Mouse (Mus musculus) intestine, embryonic 15.5 days (tissue): ENCODE measurements around the gene Jak1. TPM values are rescaled to one million over a fixed set of nuclear protein-coding genes. Genes with fewer than 3 reads are reported as not detected.

Source experiments
- ATAC-seq: fragments of 200-750 bp; cut with Nextera tagmentation; 2 replicates; pipeline ENCODE4 v1.8.0; 2017; ENCODE audit warnings: moderate TSS enrichment, moderate library complexity
- H3K27ac ChIP-seq: fragments of 300-500 bp; sonication (generic); 2 replicates; pipeline ENCODE4 v1.5.1; 2015; ENCODE audit warnings: mild to moderate bottlenecking, inconsistent platforms
- H3K27me3 ChIP-seq: fragments of 300-500 bp; sonication (generic); replicated peaks from 2 replicates; pipeline ENCODE4 v1.6.1; 2015; ENCODE audit warnings: inconsistent platforms
- H3K36me3 ChIP-seq: fragments of 300-500 bp; sonication (generic); 2 replicates; pipeline ENCODE4 v1.6.1; 2015; ENCODE audit warnings: inconsistent platforms
- H3K4me1 ChIP-seq: fragments of 300-500 bp; sonication (generic); replicated peaks from 2 replicates; pipeline ENCODE4 v1.6.1; 2015; ENCODE audit warnings: inconsistent platforms
- H3K4me2 ChIP-seq: fragments of 300-500 bp; sonication (generic); replicated peaks from 2 replicates; pipeline ENCODE4 v1.6.1; 2015; ENCODE audit warnings: mild to moderate bottlenecking, inconsistent platforms
- H3K4me3 ChIP-seq: fragments of 300-500 bp; sonication (generic); replicated peaks from 2 replicates; pipeline ENCODE4 v1.5.1; 2015; ENCODE audit warnings: inconsistent platforms
- H3K9ac ChIP-seq: fragments of 300-500 bp; sonication (generic); 2 replicates; pipeline ENCODE4 v1.6.1; 2015; ENCODE audit warnings: inconsistent platforms
- H3K9me3 ChIP-seq: fragments of 300-500 bp; sonication (generic); 2 replicates; pipeline ENCODE4 v1.6.1; 2016; ENCODE audit warnings: inconsistent platforms
- WGBS: fragments of 180-500 bp; shearing (Covaris S2); methylation state at CpG from one replicate; pipeline ENCODE4 v1.1.7; 2015; 5-methylcytosine and 5-hydroxymethylcytosine counted together
- polyA plus RNA-seq: library from polyadenylated mRNA; unstranded; fragments of >200 nt; fragmentation: Nextera tagmentation; extraction: Ambion mirVana; gene quantifications from 2 replicates; pipeline ENCODE4 v1.2.1, GENCODE M21; 2015

Gene Jak1
- polyA plus RNA-seq, 1 experiment from 2014 or later = 76.5 TPM

GRCm38 (mm10) chr4:101174916-101175625, 90.0 kb downstream of the Jak1 start:
- no peaks in the 10 kb centered on the region for H3K9me3 ChIP-seq
- H3K9ac ChIP-seq = no peak overlapping the region
- 87% methylated on average over 10 of the region's 10 CpGs for WGBS
- no peaks in the 10 kb centered on the region for H3K27me3 ChIP-seq
- no peak overlapping the region for H3K4me2 ChIP-seq
- no peaks in the 10 kb centered on the region for H3K4me1 ChIP-seq
- H3K27ac ChIP-seq = no peak overlapping the region
- H3K36me3 ChIP-seq = peaks cover 23% of the 10 kb centered on the region; the same call in 1 of the 2 replicates
- no peak for ATAC-seq
- H3K4me3 ChIP-seq = no peak overlapping the region

DNA sequence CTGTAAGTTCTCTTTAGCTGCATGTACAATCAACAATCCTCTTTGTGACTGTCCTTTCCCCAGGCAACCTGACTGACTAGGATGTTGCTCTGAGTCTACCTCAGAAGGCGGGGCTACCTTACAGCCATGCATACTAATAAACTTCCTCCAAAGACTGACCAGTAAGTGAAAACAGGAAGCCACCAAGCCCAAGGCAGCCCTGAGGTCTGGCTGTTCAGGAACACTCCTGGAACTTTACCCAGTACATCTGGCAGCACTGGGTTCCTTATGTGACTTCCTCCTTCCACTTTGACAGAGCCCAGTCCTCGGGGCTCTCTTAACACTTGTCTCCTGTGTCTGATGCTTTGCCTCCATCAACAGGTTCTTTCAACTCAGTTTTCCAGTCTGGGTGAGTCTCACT, 92.3 kb downstream of the Jak1 start:
- no peak overlapping the region for H3K9ac ChIP-seq
- no peaks in the 10 kb centered on the region for H3K9me3 ChIP-seq
- WGBS = 76% methylated on average over 2 of the region's 2 CpGs
- H3K36me3 ChIP-seq = peaks cover 27% of the 10 kb centered on the region; the same call in 1 of the 2 replicates
- no peak overlapping the region for H3K27ac ChIP-seq
- H3K4me1 ChIP-seq = no peaks in the 10 kb centered on the region
- H3K4me3 ChIP-seq = no peak overlapping the region
- H3K27me3 ChIP-seq = no peaks in the 10 kb centered on the region
- no peak overlapping the region for H3K4me2 ChIP-seq
- no peak for ATAC-seq

DNA sequence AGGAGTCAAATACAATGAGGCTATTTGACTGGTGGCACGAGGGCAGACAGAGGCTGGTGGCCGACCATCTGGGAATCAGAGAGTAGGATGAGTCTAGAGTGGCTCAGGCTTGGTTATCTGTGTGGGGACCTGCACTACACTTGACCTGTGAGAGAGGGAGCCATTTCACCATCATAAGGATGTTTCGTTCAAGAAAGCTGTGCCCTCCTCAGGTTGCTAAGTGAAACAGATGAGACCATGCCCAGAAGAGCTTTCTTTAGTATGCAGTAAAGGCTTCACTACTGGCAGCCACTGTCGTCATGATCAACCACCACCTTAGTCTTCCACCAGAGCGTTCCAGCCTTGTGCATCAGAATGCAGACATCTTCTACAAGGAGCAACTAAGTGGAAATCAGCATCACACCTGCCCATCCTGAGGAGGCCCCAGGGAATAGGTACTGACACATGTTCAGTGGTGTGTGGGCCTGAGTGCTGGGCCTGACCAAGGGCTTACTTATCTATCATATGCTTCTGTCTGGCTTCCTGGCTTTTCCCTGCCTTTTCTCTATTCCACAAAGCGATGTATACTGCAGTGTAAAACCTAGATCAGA, 96.8 kb downstream of the Jak1 start:
- Histone ChIP-seq H3K4me2 (no peak overlapping the region), H3K27ac (no peak overlapping the region), H3K9me3 (no peaks in the 10 kb centered on the region), H3K9ac (no peak overlapping the region), H3K4me1 (no peaks in the 10 kb centered on the region), H3K27me3 (no peaks in the 10 kb centered on the region), H3K36me3 (peaks cover 15% of the 10 kb centered on the region; the same call in 1 of the 2 replicates), H3K4me3 (no peak overlapping the region)
- ATAC-seq = peak; percentile 78
- WGBS = 54% methylated on average over 6 of the region's 6 CpGs

GRCm38 (mm10) chr4:101167777-101168176, 97.3 kb downstream of the Jak1 start:
- Histone ChIP-seq H3K36me3 (peaks cover 15% of the 10 kb centered on the region; the same call in 1 of the 2 replicates), H3K9me3 (no peaks in the 10 kb centered on the region), H3K4me2 (no peak overlapping the region), H3K27ac (no peak overlapping the region), H3K4me3 (no peak overlapping the region), H3K9ac (no peak overlapping the region), H3K4me1 (no peaks in the 10 kb centered on the region), H3K27me3 (no peaks in the 10 kb centered on the region)
- ATAC-seq = no peak
- 79% methylated on average over 1 of the region's 1 CpGs for WGBS

- Histone ChIP-seq H3K27ac (no peak overlapping the region), H3K36me3 (peaks cover 23% of the 10 kb centered on the region; the same call in 1 of the 2 replicates), H3K9ac (no peak overlapping the region), H3K4me1 (no peaks in the 10 kb centered on the region), H3K4me2 (no peak overlapping the region), H3K4me3 (no peak overlapping the region), H3K9me3 (no peaks in the 10 kb centered on the region), H3K27me3 (no peaks in the 10 kb centered on the region)
- no peak for ATAC-seq
- WGBS = 88% methylated on average over 4 of the region's 4 CpGs
Measured at GRCm38 (mm10) chr4:101165776-101166175, 99.3 kb downstream of the Jak1 start.

- no peak overlapping the region for H3K4me3 ChIP-seq
Measured at GRCm38 (mm10) chr4:101164673-101165072, 100.4 kb downstream of the Jak1 start.

DNA sequence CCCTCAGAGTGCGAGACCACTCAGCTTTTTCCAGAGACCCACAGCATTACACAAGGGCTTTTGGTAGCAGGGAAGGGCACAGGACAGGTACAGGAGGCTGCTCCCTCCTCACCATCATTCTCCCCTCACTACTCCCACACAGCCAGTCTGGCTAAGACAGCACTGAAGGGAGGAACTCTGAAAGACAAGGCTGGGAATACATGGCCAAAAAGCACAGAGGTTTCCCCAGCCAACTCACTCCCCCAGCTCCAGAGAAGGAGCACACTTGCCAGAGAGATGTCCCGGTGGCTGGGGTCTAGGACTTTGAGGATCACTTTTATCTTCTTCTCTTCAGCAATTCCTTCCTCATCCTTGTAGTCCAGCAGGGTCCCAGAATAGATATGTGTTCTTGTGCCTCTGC, 100.9 kb downstream of the Jak1 start:
- Histone ChIP-seq H3K27me3 (no peaks in the 10 kb centered on the region), H3K9me3 (no peaks in the 10 kb centered on the region), H3K9ac (no peak overlapping the region), H3K36me3 (peaks cover 18% of the 10 kb centered on the region), H3K4me3 (no peak overlapping the region), H3K4me2 (no peak overlapping the region), H3K27ac (no peak overlapping the region), H3K4me1 (no peaks in the 10 kb centered on the region)
- 74% methylated on average over 2 of the region's 2 CpGs for WGBS
- ATAC-seq = no peak

More at GRCm38 (mm10) chr4:101164673-101165072, 100.4 kb downstream of the Jak1 start:
- H3K4me2 ChIP-seq = no peak overlapping the region
- H3K36me3 ChIP-seq = peaks cover 19% of the 10 kb centered on the region; the same call in 1 of the 2 replicates
- no peaks in the 10 kb centered on the region for H3K4me1 ChIP-seq
- ATAC-seq = no peak
- no peak overlapping the region for H3K27ac ChIP-seq
- no peaks in the 10 kb centered on the region for H3K9me3 ChIP-seq
- H3K9ac ChIP-seq = no peak overlapping the region
- no peaks in the 10 kb centered on the region for H3K27me3 ChIP-seq
- WGBS = 89% methylated on average over 2 of the region's 2 CpGs

DNA sequence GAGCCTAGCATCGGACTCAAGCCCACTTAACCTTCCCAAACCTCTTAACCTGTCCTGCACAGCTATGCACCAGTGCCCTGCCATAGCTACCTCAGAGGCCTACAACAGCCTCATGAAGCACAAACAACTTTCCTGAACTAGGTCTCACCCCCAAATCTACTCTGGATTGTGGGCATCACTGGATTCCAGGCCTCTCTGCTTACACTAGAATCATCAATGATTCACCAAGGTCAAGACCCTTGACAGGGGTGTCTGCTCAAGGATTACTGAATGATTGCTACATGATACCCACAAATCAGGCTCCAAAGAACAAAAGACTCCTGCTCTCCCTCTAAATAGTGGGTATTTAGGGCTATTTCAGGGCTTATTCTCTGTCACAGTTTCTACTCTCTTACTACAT, 104.3 kb downstream of the Jak1 start:
- ATAC-seq = no peak
- 83% methylated on average over 1 of the region's 1 CpGs for WGBS
- no peaks in the 10 kb centered on the region for H3K4me1 ChIP-seq
- H3K27me3 ChIP-seq = no peaks in the 10 kb centered on the region
- H3K36me3 ChIP-seq = peaks cover 24% of the 10 kb centered on the region; the same call in 1 of the 2 replicates
- no peak overlapping the region for H3K4me2 ChIP-seq
- no peak overlapping the region for H3K4me3 ChIP-seq
- H3K9me3 ChIP-seq = no peaks in the 10 kb centered on the region
- no peak overlapping the region for H3K9ac ChIP-seq
- H3K27ac ChIP-seq = no peak overlapping the region

DNA sequence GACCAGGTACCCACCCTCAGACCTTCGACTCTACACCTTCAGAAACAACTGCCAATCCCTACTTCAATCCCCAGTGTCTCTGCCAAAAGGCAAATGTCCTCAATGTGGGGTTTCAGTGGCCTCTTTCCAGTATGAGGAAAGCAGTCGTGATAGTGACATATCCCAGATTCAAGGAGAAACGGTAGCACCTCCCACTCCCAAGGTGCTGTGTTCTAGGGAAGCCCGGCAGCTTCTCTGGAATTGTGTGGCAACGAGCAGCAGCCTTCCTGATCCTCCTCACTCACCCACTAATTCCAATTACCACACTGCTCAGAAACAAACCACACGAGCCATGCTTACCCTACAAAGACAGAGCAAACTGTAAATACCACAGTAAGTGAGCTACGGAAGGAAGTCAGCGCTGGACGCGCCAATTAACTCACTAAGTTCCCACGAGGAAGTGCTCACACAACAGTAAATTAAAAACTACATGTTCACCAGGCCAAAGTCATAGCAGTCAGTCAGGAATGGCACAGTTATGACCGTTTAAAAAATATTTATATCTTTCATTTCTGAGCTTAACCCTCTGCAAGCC, 105.8 kb downstream of the Jak1 start:
- Histone ChIP-seq H3K27ac (no peak overlapping the region), H3K4me1 (no peaks in the 10 kb centered on the region), H3K4me3 (no peak overlapping the region), H3K36me3 (peaks cover 29% of the 10 kb centered on the region; the same call in 1 of the 2 replicates), H3K9ac (no peak overlapping the region), H3K4me2 (no peak overlapping the region), H3K27me3 (no peaks in the 10 kb centered on the region), H3K9me3 (no peaks in the 10 kb centered on the region)
- 63% methylated on average over 12 of the region's 12 CpGs for WGBS
- no peak for ATAC-seq

GRCm38 (mm10) chr4:101158282-101158681, 106.8 kb downstream of the Jak1 start:
- no peak overlapping the region for H3K4me2 ChIP-seq
- no peaks in the 10 kb centered on the region for H3K4me1 ChIP-seq
- no peak overlapping the region for H3K27ac ChIP-seq
- H3K9ac ChIP-seq = no peak overlapping the region
- no peak for ATAC-seq
- no peak overlapping the region for H3K4me3 ChIP-seq
- peaks cover 33% of the 10 kb centered on the region; the same call in 1 of the 2 replicates for H3K36me3 ChIP-seq
- H3K27me3 ChIP-seq = no peaks in the 10 kb centered on the region
- 79% methylated on average over 6 of the region's 6 CpGs for WGBS
- H3K9me3 ChIP-seq = no peaks in the 10 kb centered on the region

GRCm38 (mm10) chr4:101157476-101157875, 107.6 kb downstream of the Jak1 start:
- H3K4me2 ChIP-seq = no peak overlapping the region
- H3K27me3 ChIP-seq = no peaks in the 10 kb centered on the region
- WGBS = 91% methylated on average over 5 of the region's 5 CpGs
- H3K4me3 ChIP-seq = no peak overlapping the region
- H3K27ac ChIP-seq = no peak overlapping the region
- H3K9me3 ChIP-seq = no peaks in the 10 kb centered on the region
- ATAC-seq = no peak
- H3K9ac ChIP-seq = no peak overlapping the region
- H3K36me3 ChIP-seq = peaks cover 33% of the 10 kb centered on the region; the same call in 1 of the 2 replicates
- H3K4me1 ChIP-seq = no peaks in the 10 kb centered on the region

DNA sequence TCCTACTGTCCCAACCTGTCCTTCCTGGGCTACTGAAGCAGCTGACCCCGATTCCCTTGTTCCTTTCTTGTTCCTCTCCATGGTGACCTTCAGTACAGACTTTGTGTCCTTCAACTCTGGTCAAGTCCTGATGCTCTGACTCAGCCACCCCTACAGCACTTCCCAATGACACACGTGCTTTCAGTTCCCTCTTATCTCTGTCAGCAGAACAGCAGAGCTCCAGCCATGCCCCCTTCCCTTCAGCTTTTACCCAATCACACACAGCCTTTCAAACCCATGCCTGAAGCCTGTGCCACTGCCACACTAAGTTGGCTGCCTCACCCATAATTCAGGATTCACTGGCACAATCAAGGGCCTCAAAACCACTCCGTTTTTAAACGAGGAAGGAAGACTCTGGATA, 109.5 kb downstream of the Jak1 start:
- WGBS = 78% methylated on average over 4 of the region's 4 CpGs
- Histone ChIP-seq H3K4me2 (no peak overlapping the region), H3K36me3 (peaks cover 23% of the 10 kb centered on the region; the same call in 1 of the 2 replicates), H3K9me3 (no peaks in the 10 kb centered on the region), H3K27me3 (no peaks in the 10 kb centered on the region), H3K4me1 (no peaks in the 10 kb centered on the region), H3K9ac (no peak overlapping the region), H3K27ac (no peak overlapping the region), H3K4me3 (no peak overlapping the region)
- no peak for ATAC-seq
